Mouse (Mus musculus): ENCODE data around the gene Cd82.

Gene Cd82

GRCm38 (mm10) chr2:93461869-93462714, 848 bp downstream of the Cd82 start:
- DNase-seq = peak; percentile 99

- no peak for DNase-seq
Observed at GRCm38 (mm10) chr2:93460786-93461469, 2.0 kb downstream of the Cd82 start.

- DNase-seq = no peak
Observed at GRCm38 (mm10) chr2:93459208-93459920, 3.6 kb downstream of the Cd82 start.

GRCm38 (mm10) chr2:93458332-93459207, 4.4 kb downstream of the Cd82 start:
- peak; percentile 31 for DNase-seq

- DNase-seq = peak; percentile 35
Observed at GRCm38 (mm10) chr2:93457426-93458130, 5.4 kb downstream of the Cd82 start.

- no peak for DNase-seq
Observed at GRCm38 (mm10) chr2:93456140-93456539, 6.8 kb downstream of the Cd82 start.

- peak; percentile 72 for DNase-seq
Observed at GRCm38 (mm10) chr2:93454817-93455591, 7.9 kb downstream of the Cd82 start.

GRCm38 (mm10) chr2:93454334-93454733, 8.6 kb downstream of the Cd82 start:
- DNase-seq = no peak

- DNase-seq = no peak
Observed at GRCm38 (mm10) chr2:93453046-93453445, 9.9 kb downstream of the Cd82 start.

GRCm38 (mm10) chr2:93452506-93452905, 10.4 kb downstream of the Cd82 start:
- DNase-seq = peak; percentile 74

- DNase-seq = no peak
Observed at GRCm38 (mm10) chr2:93452057-93452456, 10.9 kb downstream of the Cd82 start.

GRCm38 (mm10) chr2:93451219-93451938, 11.6 kb downstream of the Cd82 start:
- DNase-seq = peak; percentile 49

GRCm38 (mm10) chr2:93450695-93451094, 12.2 kb downstream of the Cd82 start:
- peak; percentile 33 for DNase-seq

GRCm38 (mm10) chr2:93449657-93450056, 13.3 kb downstream of the Cd82 start:
- DNase-seq = no peak

GRCm38 (mm10) chr2:93448774-93449173, 14.2 kb downstream of the Cd82 start:
- no peak for DNase-seq

GRCm38 (mm10) chr2:93447500-93448249, 15.3 kb downstream of the Cd82 start:
- DNase-seq = no peak

- DNase-seq = peak; percentile 43
Observed at GRCm38 (mm10) chr2:93446606-93447353, 16.2 kb downstream of the Cd82 start.

GRCm38 (mm10) chr2:93445237-93445651, 17.7 kb downstream of the Cd82 start:
- peak; percentile 38 for DNase-seq

- DNase-seq = no peak
Observed at GRCm38 (mm10) chr2:93444280-93444679, 18.7 kb downstream of the Cd82 start.

All from kidney, adult 18-20 months (tissue).